Mouse (Mus musculus) adrenal gland, adult 10 weeks (tissue): ENCODE measurements around the gene Plscr4. TPM values are rescaled to one million over a fixed set of nuclear protein-coding genes. Genes with fewer than 3 reads are reported as not detected.

ENCODE experiments used
- polyA plus RNA-seq: library from polyadenylated mRNA; stranded (reverse); fragments of 350-450 nt; fragmentation: Illumina TruSeq; extraction: RNeasy Lipid Tissue Mini Kit (QIAGEN cat#74804); gene quantifications from one replicate; pipeline ENCODE4 v1.2.3, GENCODE M21; 2014; ENCODE audit warnings: low read depth, low replicate concordance

Gene Plscr4
- polyA plus RNA-seq: 81.6 TPM

DNA sequence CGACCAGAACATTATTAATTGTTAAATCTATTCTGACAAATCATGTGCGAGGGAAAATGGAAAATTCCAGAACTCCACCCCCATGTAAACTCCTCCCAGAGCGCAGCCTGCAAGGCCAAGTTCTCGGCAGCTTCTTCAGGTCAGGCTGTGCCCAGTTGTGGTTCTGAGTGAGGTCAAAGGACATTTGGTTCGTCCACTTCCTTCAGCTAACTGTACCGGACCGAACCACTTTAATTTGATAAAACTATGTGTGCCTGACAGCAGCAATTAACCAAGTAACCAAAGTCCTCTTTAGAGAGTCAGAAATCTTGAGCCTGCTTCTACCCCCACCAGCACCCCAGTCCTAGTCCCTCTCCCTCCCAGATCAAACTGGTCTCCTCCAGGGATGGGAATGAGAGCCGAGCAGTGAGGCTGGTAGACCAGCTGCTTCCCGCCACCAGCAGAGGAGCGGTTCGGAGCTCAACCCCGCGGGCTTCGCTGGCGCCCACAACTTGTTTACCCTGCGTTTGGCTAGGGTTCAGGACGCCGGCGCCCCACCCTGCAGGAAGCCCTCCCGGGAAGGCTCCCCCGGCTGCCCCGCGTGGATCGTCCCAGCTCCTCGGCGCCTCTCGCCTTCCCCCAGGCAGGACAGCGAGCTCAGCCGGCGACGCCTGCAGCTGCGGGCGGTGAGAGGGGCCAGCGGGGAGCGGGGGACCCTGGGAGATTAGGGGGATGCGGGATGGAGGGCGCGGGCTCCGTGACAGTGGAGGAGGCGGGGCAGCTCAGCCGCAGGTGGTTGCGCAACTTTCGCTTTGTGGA lies at the start of gene Plscr4:
Plscr4 (plus strand) TSS at position 113 of the 798 bp plus-strand sequence.

Other genes starting within 250 kb of the Plscr4 start
- 15.2 TPM for gene Plscr1, start 207.6 kb upstream of the Plscr4 start, polyA plus RNA-seq
- gene Plscr2, start 181.8 kb upstream of the Plscr4 start, polyA plus RNA-seq: 45.3 TPM
- gene 1700057G04Rik, start 148.0 kb upstream of the Plscr4 start, polyA plus RNA-seq: not detected
- 978 TPM for gene Plod2, start 84.8 kb downstream of the Plscr4 start, polyA plus RNA-seq